Mouse (Mus musculus): ENCODE results near the gene Tnk2. TPM values are rescaled to one million over a fixed set of nuclear protein-coding genes. Genes with fewer than 3 reads are reported as not detected.

The Tnk2 gene
- total RNA-seq, 1 experiment from 2014 or later = 11.7 TPM

DNA sequence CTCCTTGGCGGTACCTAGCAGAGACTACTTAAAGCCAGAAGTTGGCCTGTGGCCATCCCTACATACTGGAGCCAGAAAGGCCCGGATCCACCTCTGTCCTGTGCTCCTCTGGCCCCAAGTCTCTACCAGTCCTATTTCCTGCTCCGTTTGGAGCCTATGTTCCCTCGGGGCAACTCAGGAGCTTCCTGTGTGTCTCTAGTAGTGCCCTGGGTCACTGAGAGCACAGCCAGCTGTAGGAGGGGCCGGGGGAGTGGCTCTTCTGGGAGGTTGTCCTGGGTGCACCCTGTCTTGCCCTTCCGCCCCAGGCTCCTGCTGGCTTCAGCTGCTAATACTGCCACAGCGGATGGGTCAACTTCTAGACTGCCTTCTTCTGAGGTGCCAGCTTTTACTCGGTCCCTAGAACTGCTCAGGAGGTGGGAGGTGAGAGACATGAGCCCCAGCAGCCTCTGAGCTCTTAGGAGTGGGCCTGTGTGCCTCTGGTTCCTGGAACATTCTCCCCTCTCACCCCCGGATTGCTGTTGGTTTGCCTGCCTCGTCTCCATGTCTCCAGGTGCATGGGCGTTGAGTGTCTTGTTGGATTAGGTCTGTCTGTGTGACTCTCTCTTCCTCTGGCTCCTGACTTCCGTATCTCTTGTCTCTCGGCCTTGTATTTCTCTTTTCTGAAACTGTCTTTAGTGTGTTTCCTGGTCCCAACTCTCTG, 29.3 kb downstream of the Tnk2 start:
- no peak for ATAC-seq (replicated peaks; ENCODE audit: low read depth, poor library complexity, severe bottlenecking)

GRCm38 (mm10) chr16:32674121-32674740, 30.6 kb downstream of the Tnk2 start:
- no peak for ATAC-seq (replicated peaks; ENCODE audit: low read depth, poor library complexity, severe bottlenecking)

- ATAC-seq (replicated peaks; ENCODE audit: low read depth, poor library complexity, severe bottlenecking) = no peak
These were observed 33.5 kb downstream of the Tnk2 start for GRCm38 (mm10) chr16:32677040-32677700.

- no peak for ATAC-seq (replicated peaks; ENCODE audit: low read depth, poor library complexity, severe bottlenecking)
These were observed 34.2 kb downstream of the Tnk2 start for GRCm38 (mm10) chr16:32677903-32678302.

DNA sequence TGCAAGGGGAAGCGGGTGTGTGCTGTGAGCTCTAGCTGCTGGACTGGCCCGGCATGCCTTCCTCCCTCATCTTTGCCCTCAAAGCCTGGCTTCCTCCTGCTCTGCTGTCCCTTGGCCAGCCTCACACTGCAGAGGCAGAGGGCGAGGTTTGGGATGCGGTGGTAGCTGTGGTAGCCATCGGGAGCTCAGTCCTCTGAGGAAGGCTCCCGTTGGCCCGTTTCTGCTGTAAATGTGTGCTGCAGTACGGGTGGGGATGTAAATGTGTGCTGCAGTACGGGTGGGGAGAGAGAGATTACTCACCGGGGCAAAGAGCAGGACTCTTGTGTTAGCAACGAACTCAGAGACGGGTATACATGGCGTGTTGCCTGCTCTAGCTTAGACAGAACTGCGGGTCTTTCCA, 35.1 kb downstream of the Tnk2 start:
- ATAC-seq (replicated peaks; ENCODE audit: low read depth, poor library complexity, severe bottlenecking) = no peak

DNA sequence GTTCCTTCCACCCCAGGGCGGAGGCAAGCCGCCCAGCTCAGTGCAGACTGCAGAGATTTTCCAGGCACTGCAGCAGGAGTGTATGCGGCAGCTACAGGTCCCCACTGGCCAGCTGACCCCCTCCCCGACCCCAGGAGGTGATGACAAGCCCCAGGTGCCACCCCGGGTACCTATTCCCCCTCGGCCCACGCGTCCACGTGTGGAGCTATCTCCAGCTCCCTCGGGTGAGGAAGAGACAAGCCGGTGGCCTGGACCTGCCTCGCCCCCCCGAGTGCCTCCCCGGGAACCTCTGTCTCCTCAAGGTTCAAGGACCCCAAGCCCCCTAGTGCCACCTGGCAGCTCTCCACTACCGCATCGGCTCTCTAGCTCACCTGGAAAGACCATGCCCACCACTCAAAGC, 36.3 kb downstream of the Tnk2 start:
- no peak for ATAC-seq (replicated peaks; ENCODE audit: low read depth, poor library complexity, severe bottlenecking)

- no peak for ATAC-seq (replicated peaks; ENCODE audit: low read depth, poor library complexity, severe bottlenecking)
These were observed 37.1 kb downstream of the Tnk2 start for GRCm38 (mm10) chr16:32680806-32681205.

GRCm38 (mm10) chr16:32682194-32682593, 38.5 kb downstream of the Tnk2 start:
- ATAC-seq (replicated peaks; ENCODE audit: low read depth, poor library complexity, severe bottlenecking) = peak; percentile 69

- no peak for ATAC-seq (replicated peaks; ENCODE audit: low read depth, poor library complexity, severe bottlenecking)
These were observed 39.2 kb downstream of the Tnk2 start for GRCm38 (mm10) chr16:32682841-32683240.

- peak; percentile 74 for ATAC-seq (replicated peaks; ENCODE audit: low read depth, poor library complexity, severe bottlenecking)
These were observed 39.7 kb downstream of the Tnk2 start for GRCm38 (mm10) chr16:32683343-32683742.

DNA sequence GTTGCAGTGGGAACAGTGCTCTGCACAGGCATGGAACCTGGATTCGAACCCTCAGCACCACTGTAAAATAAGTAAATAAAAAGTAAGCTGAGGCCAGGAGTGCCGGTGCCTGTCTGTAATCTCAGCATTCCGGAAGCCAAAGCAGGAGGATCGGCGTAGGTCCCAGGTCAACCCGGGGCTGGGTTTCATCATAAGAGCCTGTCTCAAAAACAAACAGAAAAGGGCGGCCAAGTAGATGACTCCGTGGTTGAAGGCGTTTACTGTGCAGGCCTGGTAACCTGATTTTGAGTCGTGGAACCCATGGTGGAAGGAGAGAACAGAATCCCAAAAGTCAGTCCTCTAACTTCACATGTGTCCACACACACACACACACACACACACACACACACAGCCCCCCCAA, 41.7 kb downstream of the Tnk2 start:
- no peak for ATAC-seq (replicated peaks; ENCODE audit: low read depth, poor library complexity, severe bottlenecking)

GRCm38 (mm10) chr16:32685998-32686397, 42.3 kb downstream of the Tnk2 start:
- no peak for ATAC-seq (replicated peaks; ENCODE audit: low read depth, poor library complexity, severe bottlenecking)

DNA sequence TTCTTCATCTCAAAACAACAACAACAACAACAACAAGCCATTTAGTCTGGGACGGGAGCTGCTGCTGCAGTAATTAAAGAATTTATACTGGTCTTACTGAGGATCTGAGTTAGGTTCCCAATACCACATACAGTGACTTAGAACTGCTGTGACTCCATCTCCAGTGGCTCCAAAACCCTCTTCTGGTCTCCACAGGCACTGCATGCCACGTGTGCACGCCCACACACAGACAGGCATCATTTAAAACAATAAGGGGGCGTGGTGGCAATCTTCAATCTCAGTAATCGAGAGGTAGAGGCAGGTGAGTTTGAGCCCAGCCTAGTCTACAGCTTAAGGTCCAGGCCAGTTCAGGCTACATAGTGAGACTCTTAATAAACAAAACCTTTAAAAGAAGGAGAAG, 43.5 kb downstream of the Tnk2 start:
- no peak for ATAC-seq (replicated peaks; ENCODE audit: low read depth, poor library complexity, severe bottlenecking)

DNA sequence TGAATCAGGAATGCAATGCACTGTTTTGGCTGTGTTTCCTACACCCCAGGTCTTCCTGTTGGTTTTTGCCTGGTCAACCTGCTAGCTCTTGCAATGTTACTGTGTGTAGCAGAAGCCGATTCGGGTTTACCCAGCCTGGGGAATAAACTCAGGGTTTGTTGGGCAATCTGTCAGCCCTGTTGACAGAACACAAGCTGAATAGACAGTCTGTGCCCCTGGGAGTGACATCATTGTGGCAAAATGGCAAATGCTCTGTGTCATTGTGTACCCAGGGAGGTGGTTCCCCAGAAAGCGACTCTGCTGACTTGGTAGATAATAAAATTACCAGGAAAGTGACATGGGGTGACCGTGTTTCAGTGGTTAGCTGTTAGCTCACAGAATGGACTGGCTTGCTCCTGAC, 45.1 kb downstream of the Tnk2 start:
- ATAC-seq (replicated peaks; ENCODE audit: low read depth, poor library complexity, severe bottlenecking) = peak; percentile 61

- ATAC-seq (replicated peaks; ENCODE audit: low read depth, poor library complexity, severe bottlenecking) = peak; percentile 62; the same call in 1 of the 2 replicates
These were observed 45.8 kb downstream of the Tnk2 start for GRCm38 (mm10) chr16:32689501-32689900.

DNA sequence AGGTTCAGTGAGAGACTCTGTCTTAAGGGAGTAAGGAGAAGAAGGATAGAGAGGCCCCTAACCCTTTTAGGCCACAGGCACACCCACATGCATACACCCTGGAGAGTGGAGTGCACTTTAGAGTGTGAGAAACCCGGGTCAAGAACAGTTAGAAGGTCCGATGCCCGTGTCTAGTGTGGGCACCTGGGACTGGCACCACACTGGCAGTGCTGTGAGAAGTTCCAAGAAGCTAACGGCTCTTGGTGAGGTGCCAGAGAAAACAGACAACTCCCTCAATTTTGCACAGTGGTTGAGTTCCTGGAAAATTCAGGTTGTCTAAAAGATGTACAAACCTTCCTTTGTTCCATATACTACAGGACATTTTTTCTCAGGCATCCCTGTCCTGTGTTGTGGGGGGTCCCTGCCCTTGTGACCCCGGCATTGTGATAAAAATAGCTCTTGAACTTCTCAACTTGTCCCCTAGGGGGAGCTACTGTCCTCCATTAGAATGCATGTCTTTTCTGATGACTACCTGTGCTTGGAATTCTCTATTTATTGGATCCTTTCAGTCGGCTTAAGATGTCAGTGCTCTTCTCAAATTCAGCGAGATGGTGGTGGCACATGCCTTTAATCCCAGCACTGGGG, 53.3 kb downstream of the Tnk2 start:
- peak; percentile 62 for ATAC-seq (replicated peaks; ENCODE audit: low read depth, poor library complexity, severe bottlenecking)

DNA sequence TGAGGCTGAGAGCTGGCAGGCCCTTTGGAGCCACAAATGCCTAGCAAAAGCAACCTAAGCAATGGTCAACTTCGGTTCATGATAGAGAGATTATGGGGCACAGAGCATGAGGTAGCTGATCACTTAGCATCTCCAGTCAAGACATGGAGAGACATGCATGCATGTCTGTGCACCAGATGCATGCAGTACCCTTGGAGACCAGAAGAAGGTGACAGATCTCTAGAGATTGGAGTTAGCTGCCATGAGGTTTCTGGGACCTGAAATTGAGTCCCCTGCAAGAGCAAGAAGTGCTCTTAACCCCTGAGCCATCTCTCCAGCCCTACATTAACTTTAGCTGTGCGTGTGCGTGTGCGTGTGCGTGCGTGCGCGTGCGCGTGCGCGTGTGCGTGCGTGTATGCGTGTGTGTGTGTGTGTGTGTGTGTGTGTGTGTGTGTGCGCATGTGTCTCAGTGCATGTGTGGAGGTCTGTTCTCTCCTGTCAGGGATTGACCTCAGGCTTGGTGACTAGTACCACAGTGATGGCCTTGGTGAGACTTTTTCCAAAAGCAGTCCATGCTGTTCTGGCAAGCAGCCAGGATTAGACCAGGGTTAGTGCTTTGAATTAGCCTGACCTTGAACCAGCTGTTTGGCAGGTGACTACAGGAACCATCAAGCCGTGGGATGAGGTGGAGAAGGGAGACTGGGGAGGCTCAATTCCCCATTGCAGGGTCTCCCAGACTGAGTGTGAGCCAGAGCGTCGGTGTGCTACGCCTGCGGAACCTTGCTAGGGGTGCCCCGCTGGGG, 54.2 kb downstream of the Tnk2 start:
- ATAC-seq (replicated peaks; ENCODE audit: low read depth, poor library complexity, severe bottlenecking) = no peak

DNA sequence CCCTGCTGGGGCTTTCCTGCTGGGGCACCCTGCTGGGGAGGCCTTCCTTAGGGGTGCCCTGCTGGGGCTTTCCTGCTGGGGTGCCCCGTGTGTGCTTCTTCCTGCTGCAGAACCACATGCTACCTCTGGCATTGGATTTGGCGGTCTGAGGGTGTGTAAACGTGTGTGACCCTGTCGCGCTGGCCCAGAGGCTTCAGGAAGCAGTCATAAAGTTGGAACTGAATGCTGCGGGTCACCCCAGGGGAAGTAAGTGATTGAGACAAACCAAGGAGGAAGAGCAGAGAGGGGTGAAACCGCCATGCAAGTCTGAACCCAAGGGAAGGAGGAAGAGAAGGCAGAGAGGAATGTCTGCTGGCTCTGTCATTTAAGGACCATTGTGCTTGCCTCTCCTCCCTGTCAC, 54.9 kb downstream of the Tnk2 start:
- ATAC-seq (replicated peaks; ENCODE audit: low read depth, poor library complexity, severe bottlenecking) = peak; percentile 76

DNA sequence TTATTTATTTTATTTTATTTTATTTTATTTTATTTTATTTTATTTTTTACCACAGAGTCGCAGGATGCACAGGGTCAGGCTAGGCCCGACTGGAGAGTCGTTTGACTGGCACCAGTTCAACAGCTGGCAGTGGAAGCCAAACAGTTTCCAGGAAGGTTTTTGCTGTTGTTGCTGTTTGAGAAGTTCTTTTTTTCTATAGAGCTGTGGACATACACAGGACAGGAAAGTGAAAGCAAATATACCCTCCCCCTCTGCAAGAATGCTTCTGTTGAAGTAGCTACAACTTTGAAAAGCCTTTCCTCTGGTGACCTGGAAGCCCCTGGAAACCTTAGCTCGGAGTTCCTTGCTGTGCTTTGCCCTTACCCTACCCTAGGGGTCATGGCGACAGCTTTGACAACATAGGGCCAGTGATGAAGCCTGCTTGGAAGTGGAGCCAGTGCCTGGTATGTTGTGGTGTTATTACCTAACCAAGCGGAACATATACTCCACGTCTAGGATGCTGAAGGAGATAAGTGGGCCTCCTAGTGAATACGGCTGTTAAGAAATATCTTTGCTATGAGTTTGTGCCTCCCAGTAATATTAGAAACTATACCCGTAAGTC, 59.7 kb downstream of the Tnk2 start:
- ATAC-seq (replicated peaks; ENCODE audit: low read depth, poor library complexity, severe bottlenecking) = no peak

- ATAC-seq (replicated peaks; ENCODE audit: low read depth, poor library complexity, severe bottlenecking) = no peak
These were observed 61.9 kb downstream of the Tnk2 start for GRCm38 (mm10) chr16:32705606-32706005.

Data from common myeloid progenitor, adult 5-6 weeks (primary cell).